Mouse (Mus musculus): ENCODE results near the gene Ddit4.
A peak's percentile ranks its signal among the peaks of the same experiment; 100 is the strongest.

The Ddit4 gene

GRCm38 (mm10) chr10:59918111-59918510 is 33.5 kb downstream of the Ddit4 start:
- DNase-seq (ENCODE audit: low spot score): no peak

DNA sequence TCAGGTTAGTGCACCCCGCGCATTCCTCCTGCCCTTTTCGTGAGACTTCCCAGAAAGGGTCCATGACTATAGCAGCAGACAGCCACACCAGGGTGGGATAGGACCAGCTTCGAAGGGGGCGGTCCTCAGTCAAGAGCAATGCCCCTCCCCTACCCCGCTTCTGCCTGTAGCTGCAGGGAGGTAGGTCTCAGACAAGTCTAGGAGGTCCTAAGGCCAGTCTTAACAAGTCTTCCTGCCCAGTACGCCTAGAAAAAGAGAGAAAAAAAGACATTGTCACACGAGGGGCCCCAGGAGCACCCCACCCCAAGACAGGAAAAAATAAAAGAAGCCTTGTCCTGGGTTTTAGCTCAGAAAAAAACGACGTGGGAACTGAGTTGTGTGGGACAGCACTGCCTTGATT is 35.0 kb downstream of the Ddit4 start:
- DNase-seq (ENCODE audit: low spot score): peak; percentile 73

- DNase-seq (ENCODE audit: low spot score): no peak
Observed at GRCm38 (mm10) chr10:59916159-59916558, 35.5 kb downstream of the Ddit4 start.

DNA sequence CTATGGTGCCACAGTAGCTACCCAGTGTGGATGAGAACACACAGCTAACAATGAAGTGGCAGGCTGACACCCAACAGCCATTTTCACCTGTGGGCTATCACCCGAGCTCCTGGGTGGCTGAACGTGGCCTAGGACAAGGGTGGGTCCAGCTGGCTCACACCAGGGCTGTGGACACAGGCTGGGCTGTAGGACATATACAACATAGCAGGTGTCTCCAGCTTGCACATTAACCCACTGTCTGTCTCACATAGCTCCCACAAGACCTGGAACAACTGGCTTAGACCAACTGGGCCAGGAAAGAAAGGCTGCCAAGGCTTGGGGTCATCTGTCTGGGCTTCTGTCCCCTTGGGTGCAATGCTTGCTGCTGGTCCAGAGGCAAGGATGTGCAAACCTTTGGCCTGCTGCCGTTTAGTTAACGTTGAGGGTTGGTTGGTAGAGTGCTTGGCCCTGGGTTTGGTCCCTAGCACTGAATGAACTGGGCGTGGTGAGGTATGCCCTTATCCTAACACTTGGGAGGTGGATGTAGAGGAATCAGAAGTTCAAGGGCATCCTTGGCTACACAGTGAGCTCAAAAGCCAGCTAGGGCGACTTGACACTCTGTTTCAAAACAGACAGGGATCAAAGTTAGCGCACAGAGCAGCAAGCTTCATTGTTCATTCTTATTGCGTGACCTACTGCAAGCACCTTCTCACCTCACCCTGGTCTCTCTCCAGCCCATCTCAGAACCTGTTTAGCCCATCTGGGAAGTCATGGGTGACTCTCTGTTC is 36.3 kb downstream of the Ddit4 start:
- DNase-seq (ENCODE audit: low spot score): no peak

DNA sequence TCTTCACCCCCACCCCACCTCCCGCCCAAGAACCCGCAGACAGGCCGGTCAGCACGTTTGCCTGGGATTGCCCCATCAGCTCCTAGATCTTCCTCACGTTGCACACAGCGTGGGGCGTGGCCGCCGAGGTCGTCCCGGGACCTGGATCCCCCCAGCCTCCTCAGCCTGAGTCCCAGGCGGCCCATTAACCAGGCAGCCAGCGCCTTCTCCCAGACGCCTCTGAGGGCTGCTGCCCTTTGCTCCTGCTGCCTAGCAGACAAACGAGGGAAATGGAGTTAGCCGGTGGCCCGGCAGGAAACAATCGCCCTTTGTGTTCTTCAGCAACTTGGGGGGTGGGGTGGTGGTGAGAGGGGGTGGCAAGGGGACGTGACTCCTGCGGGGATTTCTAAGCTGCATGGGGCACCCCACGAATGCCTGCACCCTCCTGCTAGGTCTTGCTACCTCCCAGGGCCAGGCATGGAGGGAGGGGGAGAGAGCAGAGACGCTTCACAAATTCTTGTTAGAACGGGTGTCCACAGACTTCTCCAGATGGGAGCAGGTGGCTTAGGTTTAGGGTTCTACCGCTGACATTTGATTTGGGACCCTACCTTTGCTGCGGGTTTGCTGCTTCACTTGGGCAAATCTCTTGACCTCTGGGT is 40.0 kb downstream of the Ddit4 start:
- DNase-seq (ENCODE audit: low spot score): peak; percentile 68

DNA sequence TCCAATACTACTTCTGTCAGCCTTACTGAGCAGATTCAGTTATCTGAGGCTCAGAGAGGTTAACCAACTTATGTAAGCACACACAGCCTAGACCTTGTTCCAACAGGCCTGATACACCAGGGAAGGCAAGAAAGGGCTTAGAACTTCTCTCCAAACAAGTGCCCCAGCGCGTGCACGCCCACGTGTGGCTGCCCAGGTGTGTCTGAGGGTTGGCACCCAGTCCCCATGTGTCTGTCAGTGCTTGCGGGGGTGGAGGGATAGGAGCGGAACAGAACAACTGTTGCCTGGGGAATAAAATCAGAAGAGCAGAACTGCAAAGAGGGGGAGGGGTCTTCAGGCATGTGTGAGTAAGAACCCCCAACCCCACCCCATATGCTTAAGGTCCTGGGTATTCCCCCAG is 40.5 kb downstream of the Ddit4 start:
- no peak for DNase-seq (ENCODE audit: low spot score)

GRCm38 (mm10) chr10:59909357-59909847 is 42.2 kb downstream of the Ddit4 start:
- peak; percentile 32 for DNase-seq (ENCODE audit: low spot score)

DNA sequence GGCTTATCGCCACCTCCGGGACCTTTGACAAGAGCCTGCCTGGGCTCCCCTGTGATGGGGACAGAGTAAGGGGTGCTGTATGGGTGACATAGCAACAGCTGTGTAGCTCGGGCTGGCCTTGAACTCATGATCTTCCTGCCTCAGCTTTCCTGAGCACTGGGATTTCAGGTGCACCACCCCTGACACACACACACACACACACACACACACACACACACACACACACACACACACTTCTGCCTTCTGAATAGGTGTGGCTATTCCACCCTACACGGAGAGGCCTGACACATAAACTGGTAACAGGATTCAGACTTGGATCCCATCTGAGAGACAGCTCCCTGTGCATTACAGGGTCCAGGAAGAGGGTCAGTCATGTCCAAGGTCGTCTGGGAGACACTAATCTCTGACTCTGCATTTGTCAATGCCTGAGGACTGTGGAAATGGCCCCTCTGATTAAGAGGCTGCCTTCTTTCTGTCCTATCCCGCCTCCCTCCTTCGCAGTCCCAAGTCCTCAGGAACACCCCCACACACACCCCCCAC is 42.8 kb downstream of the Ddit4 start:
- DNase-seq (ENCODE audit: low spot score): no peak

DNA sequence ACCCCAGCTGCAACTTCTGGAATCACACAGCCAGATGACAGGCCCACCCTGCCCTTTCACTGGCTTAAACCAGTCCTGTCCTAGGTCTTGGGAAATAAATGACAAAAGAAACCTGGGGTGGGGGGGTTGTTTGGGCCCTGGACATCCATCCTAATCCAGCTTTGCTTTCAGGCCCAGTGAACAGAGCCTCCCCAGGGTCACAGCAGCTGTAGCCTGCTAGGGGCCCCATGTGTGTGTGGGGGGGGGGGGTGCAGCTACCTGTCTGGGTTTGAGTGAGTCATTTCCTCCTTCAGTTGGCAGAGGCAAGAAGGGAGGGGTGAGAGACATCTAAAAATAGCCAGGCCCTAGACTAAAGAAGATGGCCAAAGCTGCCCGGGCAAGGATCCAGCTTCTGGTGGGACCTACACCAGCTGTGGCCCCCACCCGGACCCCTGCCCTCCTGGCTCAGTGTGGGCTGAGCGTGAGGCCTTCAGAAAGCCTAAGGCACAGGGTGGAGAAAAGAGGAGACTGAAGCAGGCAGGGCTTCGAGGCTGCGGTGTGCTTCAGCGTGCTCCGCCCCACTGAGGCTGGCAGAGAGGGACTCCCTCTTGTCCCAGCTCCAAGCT is 43.8 kb downstream of the Ddit4 start:
- DNase-seq (ENCODE audit: low spot score): no peak

- DNase-seq (ENCODE audit: low spot score): no peak
Observed at GRCm38 (mm10) chr10:59907080-59907609, 44.5 kb downstream of the Ddit4 start.

- DNase-seq (ENCODE audit: low spot score): no peak
Observed at GRCm38 (mm10) chr10:59903170-59903569, 48.5 kb downstream of the Ddit4 start.

GRCm38 (mm10) chr10:59902606-59902990 is 49.0 kb downstream of the Ddit4 start:
- DNase-seq (ENCODE audit: low spot score): no peak

GRCm38 (mm10) chr10:59901986-59902605 is 49.5 kb downstream of the Ddit4 start:
- no peak for DNase-seq (ENCODE audit: low spot score)

DNA sequence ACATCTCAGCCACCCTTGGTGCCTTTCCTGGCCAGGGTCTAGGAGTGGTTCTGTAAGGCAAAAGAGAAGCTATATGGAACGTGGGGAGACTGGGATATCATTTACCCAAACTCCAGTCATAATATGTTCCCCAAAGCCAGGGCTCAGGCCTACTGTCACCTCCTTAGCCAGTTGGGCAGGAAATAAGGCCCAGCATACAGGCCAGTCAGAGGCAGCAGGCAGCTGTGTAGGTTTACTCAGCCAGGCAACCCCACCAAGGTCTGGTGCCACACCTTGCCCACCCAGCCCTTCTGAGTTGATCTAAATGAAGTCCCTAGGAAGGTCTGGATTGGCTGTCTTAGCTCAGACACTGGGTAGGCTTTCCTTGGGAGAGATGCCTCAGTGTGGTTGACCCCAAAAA is 50.2 kb downstream of the Ddit4 start:
- DNase-seq (ENCODE audit: low spot score): no peak

DNA sequence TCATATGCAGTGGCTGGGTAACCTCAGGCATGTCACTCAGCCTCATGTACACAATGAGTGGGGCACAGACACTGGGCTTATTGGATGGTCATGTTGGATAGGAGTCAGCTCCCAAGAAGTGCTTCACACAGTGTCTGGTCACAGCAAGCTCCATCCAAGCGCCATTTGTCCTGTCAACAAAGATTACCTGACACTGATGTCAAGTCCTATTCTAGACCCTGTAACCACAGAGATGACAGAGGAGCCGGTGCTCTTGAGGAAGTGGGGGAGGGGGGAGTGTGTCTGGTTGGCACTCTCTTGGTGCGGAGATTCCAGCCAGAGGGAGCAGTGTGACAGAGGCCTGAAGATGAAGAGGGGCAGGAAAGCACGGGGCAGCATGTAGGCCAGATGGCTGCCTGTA is 50.7 kb downstream of the Ddit4 start:
- DNase-seq (ENCODE audit: low spot score): peak; percentile 35

DNA sequence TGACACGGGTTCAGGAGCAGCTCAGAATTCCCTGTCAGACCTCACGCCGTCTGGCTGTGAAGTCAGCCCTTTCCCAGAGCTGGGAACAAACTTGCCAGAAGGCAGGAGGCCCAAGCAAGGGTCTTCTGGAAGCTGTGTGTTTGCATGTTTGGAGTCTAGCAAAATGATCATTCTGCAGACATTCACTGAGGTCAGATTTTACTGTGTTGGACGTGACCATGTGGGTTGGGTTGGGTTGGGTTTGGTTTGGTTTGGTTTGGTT is 51.5 kb downstream of the Ddit4 start:
- no peak for DNase-seq (ENCODE audit: low spot score)

Data from retina, embryonic 14.5 days (tissue).